Mouse (Mus musculus): Measurements from ENCODE around the gene Adamts8.

The Adamts8 gene

DNA sequence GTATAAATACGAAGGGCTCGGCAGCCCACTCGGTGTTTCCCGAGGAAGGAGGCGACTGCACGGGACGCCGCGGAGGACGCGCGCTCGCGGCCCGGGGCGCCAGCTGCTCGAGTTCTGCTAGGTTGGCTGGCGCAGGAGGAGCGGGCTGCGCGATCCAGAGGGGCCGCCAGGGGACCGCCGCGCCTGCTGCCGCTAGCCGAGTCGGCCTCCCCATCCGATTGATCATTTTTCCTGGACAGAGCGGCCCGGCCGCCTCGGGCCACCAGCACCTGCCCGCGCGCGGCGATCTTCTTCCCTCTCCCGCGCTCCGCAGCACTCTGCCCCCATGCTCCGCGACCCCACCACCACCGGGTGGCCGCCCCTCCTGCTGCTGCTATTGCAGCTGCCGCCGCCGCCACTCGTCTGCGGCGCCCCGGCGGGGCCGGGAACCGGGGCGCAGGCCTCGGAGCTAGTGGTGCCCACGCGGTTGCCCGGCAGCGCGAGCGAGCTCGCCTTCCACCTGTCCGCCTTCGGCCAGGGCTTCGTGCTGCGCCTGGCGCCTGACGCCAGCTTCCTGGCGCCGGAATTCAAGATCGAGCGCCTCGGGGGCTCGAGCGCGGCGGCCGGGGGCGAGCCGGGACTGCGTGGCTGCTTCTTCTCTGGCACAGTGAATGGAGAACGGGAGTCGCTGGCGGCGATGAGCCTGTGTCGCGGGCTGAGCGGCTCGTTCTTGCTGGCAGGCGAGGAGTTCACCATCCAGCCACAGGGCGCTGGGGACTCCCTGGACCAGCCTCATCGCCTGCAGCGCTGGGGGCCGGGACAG is at the start of gene Adamts8:
Gene Adamts8, plus strand, starts transcription at position 51 of the 802 bp plus-strand sequence.
- DNase-seq (ENCODE audit: low read depth, low spot score): no peak

DNA sequence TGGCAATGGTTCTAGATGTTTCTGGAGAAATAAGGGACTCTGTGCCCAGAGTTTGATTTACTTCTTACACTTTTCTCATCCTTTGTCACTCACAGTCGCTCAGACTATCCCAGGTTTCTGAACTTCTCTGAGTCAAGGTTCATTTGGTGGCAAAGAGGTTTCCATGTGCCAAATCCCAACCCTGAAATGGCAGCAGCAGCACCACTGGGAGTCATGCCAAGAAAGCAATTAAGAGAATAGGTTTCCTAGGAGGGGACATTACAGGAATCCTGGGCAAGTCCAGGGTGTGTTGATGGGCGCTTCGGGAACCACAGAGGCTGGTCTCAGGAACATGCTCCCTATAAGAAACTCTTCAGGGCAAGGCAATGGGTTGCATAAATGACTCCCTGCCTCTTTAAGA is 46.7 kb upstream of the Adamts8 start:
- no peak for DNase-seq (ENCODE audit: low read depth, low spot score)

DNA sequence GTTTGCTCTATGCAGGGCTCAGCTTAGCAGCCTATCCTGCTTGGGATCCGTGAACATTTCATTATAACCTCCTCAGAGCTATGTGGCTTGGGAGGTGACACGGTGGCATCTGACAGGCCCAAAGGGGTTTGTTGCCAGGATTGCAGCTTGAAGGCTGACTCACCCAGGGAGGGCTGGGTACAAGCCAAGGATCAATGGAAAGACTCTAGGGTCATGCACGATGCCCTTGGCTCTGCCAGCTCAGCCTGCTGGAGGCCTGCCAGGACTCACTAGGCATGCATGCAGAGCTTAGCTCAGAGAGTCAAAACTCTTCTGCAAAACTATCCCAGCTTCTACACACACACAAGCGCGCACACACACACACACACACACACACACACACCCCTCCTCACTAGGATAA is 45.6 kb upstream of the Adamts8 start:
- no peak for DNase-seq (ENCODE audit: low read depth, low spot score)

DNA sequence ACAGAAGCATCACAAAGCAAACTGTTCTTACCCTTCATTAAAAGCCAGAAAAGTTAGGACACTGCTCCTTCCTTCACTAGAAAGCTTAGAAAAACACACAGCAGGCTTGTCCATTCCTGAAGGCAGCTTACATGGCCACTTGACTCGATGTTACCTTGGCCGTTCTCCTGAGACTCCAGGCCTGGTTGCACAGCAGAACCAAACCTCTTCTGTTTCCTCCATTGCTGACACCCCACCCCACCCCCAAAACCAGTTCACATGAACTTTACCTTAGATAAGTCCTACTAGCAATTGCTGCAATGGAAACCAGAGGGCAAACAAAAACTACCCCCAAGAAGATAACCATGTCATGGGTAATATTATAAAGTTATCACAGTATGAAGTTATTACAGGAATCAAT is 45.2 kb upstream of the Adamts8 start:
- DNase-seq (ENCODE audit: low read depth, low spot score): no peak

DNA sequence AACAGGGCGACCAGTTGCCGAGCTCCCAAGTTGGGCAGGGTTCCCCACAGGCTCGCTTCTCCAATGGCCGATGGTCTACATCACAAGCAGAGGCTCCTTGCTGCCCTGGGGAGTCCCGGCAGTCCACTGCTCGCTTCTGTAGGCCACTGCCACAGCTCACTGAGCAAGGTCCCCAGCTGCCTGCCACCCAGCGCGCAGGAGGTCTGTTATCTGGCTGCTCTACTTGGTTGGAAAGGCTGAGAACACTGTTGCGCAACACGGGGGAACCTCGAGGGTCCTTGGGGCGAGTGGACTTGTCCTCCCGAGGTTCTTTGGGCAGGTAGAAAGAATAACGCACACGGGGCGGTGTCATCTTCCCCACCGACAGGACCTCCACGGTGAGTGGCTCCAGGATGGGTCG is 40.2 kb upstream of the Adamts8 start:
- DNase-seq (ENCODE audit: low read depth, low spot score): no peak

DNA sequence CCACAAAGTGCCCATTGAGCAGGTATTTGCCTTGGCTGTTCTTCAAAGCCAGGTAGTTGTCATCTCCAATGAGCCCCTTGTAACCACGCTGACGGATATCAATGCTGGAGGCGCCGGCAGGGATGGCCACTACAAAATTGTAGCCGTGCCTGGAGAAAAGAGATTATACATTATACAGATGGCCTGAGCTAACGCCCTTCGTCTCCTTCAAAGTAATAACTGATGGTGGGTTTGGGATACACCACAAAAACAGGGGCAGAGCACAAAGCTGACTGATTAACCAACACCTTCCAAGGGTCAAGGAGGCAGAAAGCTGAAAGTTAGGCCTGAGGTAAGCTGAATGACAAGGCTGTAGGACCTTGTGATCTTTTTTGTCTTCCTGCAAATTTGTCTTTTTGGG is 39.7 kb upstream of the Adamts8 start:
- DNase-seq (ENCODE audit: low read depth, low spot score): no peak

DNA sequence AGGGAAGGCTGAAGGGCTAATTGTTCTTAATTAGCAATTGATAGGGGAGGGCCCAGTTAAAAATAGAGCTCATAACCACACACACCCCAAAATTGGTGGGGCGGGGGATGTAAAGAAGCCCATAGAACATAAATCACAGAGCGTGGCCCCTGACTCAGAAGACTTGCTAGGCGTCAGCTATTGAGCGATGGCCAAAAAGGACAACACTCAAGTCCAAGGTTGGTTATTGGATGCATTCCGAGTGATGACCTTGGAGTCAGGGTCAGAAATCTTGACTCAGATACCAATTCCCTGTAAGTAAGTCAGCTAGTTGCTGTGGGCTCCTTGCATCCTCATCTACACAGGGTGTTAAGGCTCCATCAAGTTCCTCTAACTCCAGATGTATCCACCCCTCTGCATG is 39.1 kb upstream of the Adamts8 start:
- DNase-seq (ENCODE audit: low read depth, low spot score): no peak

DNA sequence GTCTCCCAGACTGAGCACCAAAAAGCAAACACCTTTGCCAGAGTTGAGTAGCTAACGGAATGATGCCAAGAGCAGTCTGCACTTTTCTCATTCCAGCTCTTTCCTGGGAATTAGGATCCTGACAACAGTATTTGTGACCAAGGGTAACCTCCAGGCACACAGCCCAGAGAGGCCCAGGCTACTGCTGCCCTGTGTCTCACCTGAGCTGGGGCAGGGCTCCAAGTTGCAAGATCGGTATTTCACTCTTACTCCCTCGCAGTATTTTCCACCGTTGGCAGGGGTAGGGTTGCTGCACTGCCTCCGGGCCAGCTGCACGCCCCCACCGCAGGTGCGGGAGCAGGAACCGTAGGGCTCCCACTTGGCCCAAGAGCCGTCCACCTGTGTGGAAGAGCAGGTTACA is 36.5 kb upstream of the Adamts8 start:
- DNase-seq (ENCODE audit: low read depth, low spot score): no peak

DNA sequence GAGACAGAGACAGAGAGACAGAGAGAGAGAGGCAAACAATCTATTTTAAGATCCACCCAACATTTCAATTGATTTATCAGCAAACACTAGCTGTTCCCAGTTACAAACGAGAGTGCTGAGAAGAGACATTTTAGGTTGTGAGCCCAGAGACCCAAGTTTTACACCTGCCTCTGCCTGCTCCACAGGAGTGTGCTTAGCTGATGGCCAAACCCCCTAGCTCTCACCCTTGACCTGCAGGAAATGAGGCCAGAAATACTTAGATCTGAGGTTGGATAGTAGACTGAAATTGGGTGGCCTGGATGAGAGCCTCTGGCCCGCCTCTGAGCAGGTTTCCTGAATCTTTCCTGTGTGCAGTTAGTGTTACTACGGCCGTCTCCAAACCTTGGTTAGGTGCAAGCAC is 35.9 kb upstream of the Adamts8 start:
- no peak for DNase-seq (ENCODE audit: low read depth, low spot score)

DNA sequence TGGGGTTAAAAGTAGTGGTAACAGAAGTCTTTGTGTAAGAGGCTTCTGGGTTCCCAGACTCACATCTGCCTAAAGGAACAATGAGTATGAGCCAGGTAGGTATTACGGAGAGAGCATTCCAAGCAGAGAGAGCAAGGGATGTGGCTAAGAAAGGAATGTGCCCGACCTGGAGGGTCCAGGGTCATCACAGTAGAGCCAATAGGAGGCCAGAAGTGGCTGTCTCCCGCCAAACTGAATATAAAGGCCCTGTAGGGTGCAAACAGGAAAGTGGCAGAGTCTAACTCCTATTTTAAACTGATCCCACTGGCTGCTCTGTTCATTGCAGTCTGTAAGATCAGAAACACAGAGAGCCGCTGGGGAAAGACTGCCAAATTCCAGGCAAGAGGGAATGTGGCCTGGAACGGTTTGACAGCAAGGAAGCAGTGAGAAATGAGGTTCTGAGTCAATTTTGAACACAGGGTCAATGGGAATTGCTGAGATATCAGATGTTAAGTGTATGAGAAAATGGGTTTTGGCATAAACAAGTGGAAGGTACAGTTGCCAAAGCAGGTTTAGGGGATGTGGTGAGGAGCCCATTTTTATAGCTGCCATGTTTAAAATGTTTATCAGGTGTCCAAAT is 34.6 kb upstream of the Adamts8 start:
- DNase-seq (ENCODE audit: low read depth, low spot score): no peak

DNA sequence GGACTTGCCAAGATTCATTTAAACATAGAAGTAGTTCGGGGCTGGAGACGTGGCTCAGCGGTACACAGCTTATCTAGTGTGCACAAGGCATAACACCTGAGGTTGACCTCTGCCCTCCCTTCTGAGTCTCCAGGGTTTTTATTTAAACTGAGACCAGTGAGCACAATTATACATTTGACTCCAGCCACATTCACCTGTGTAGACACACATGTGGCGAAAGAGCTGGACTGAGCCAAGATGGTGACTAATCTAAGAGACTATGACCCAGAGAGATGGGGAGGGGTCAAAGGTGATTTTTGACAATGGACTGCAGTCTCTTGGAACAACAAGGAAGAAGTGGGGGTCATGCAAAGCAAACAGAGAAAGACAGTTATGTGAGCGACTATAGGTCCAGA is 34.1 kb upstream of the Adamts8 start:
- no peak for DNase-seq (ENCODE audit: low read depth, low spot score)

DNA sequence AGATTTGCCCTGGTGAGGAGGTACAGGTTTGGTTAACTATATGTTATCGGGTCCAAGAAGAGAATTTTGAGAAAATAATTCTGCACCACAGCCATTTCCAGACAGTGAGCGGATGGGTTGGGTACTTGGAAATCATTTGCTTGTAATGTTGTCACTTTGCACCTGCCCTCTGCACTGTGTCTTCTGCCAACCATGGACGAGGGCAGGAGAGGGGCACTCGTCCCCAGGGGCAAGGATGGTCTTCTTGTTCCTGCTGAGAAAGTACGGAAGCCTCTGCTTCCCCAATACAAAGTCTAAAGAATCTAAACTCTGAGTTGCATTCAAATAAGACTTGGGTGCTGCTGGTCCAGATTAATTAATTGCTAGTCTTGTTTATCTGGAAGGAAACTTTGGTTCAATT is 33.4 kb upstream of the Adamts8 start:
- no peak for DNase-seq (ENCODE audit: low read depth, low spot score)

DNA sequence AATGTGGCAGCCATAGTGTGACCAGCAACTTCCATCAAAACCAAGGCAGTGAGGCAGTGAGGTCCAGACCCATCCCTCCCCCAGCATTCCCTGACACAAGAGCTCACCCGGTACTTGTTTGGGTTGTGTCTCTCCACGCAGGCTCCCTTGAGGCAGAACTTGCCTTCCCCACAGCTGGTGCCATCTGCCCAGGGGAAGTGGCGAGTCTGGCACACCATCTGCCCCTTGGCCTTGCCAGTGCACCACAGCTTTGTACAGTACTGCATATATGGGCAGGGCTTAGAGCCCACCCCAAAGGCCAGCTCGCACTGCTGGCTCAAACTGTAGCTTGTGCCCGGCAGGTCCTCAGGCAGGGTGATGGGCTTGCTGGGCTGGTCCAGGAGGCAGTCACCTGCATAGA is 31.9 kb upstream of the Adamts8 start:
- DNase-seq (ENCODE audit: low read depth, low spot score): no peak

DNA sequence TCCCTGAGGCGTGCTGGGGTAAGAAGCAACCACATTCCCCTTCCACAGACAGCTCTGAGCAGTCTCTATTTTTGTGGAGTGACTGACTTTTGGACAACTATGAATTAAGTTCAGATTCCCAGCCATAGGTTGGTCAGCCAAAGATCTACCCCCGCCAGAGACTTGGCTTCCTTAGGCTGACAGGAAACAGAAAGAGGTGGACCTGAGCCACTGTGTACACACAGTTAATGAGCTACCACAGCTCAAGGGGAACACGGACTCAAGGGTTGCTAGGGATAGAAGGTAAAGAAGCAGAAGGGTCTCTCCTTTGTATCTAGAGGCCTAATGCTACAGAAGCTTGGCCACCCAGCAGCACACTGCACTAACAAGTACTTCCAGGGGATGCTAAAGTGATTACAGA is 30.2 kb upstream of the Adamts8 start:
- DNase-seq (ENCODE audit: low read depth, low spot score): no peak

DNA sequence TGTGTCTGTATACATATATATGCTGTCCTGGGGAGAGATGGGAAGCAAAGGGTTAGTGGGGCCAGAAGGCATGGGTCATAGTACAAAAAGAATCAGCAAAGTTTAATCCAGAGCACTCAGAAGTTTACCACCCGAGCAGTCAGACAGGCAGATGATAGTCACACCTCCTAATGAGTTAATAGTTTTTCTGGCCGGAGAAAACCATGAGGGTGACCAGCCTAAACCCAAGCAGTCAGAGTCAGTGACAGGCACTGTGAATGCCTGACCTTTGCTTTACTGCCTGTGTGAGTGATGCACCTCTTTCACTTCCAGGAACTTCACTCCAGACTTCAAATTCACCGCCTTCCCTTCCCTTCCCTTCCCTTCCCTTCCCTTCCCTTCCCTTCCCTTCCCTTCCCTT is 28.9 kb upstream of the Adamts8 start:
- no peak for DNase-seq (ENCODE audit: low read depth, low spot score)

DNA sequence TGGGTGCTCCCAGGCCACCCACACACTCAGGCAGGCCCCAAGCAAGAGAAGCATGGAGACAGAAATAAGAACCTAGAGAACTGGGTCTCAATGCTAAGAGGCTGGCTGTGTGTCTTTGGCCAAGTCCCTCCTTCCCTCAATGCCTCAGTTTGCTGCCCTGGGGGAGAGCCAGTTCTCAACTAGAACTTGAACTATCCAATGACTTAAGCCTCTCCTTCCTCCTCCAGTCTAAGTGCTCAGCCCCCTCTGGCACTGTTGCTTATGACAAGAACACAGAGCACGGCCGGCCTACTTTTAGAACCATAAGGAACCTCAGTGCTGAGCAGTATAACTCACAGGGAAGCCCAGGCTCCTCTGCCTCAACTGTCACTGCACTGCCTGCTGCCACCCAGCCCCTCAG is 28.1 kb upstream of the Adamts8 start:
- DNase-seq (ENCODE audit: low read depth, low spot score): no peak

DNA sequence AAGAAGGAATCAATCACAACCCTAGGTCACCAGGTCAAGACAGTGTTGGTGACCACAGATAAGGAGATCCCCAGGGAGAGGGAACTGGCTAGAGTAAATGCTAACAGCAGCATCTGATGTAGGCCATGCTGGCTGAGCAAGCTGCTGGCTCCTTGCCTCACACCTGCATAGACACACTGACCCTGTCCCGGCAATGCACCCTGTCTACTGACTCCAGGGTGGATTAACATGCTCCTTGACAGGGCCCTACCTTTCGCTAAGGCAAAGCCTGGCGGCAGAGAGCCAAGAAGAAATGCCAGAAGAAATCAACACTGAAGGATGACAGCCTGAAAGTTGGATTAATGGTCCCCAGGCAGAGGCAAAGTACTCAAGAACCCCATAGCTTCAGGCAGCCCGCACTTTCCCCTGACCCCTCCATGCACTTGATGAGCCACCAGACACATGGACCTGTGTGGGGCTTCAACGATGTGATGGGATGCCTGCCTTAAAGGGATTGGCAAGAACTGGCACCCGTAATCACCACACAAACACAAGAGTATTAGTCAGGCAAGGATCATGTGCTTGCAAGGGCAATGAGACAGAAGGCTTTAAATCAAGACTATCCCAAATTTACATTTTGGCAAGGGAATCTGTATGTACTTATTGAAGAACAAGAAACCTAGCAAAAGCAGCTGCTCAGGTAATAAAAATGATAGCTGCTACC is 25.9 kb upstream of the Adamts8 start:
- DNase-seq (ENCODE audit: low read depth, low spot score): no peak

DNA sequence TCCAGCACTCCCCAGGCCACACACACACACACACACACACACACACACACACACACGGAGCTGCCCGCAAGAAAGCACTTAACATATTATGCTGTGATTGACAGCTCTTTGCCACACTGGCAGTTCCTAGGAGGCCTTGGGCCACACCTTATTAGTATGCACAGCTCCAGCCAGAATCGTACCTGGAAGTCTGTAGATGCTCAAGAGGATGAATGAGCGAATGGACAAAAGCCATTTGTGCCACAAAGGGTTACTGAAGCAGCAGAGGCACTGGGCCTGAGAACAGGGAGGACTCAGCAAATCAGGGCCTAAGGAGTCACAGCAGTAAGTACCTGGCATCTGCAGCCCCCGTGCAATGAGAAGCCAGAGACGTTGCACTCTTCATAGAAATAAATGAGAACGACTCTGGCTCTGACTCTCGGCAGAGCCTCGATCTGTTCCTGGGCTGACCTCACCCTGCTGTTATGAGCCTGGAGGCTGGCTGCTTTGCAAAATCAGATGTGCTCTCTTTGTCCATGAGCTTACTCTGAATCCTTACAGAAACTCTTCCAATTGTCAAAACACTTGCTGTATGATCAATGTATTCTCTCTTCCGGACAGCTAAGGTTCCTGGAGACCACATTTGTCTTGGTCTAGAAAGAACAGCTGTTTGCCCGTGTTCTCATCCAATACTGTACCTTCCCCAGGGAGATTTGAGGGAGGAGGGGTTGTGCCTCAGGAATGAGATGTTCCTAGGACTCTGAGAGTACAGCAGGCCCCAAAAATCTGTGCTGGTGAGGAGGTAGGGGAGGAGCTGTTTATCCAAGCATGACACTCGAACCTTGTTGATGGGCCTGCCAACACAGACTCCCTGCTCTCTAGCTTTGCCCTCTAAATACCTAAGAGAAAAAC is 23.7 kb upstream of the Adamts8 start:
- DNase-seq (ENCODE audit: low read depth, low spot score): peak; percentile 2

DNA sequence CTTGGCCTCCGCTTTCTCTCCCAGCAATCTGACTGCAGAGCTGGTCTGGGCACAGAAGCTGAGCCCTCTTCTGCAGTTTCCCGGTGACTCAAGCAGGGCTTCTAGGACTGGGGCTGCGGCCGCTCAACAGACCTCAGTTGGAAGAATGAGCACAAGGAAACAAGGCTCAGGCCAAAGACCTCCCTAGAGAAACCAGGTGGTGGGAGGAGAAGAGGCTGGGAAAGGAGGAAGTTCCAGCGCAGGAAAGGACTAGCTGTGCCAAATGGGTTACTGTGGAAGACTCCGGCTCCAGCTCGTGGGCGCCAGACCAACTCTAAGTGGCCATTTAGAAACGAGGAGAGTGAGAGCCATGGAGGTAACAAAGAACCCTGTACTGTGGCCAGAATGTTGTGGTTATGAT is 22.7 kb upstream of the Adamts8 start:
- DNase-seq (ENCODE audit: low read depth, low spot score): no peak

DNA sequence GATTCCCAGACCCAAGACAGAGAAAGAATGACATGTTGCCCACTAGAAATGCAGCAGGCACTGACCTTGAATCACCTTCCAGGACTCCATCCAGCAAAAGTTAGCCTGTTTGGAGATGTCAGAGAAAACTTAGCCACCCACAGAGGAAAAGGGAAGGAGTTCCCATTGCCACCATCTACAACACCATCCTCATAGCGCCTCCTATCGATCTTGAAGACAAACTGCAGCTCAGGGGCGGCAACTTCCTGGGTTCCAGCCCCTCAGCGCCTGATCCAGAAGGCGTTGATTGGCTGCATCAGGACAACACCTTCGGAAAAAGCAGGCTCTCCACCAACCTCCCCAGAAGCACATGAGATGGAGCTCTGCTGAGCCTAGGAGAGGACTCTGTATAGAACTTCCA is 21.6 kb upstream of the Adamts8 start:
- peak; percentile 5 for DNase-seq (ENCODE audit: low read depth, low spot score)

DNA sequence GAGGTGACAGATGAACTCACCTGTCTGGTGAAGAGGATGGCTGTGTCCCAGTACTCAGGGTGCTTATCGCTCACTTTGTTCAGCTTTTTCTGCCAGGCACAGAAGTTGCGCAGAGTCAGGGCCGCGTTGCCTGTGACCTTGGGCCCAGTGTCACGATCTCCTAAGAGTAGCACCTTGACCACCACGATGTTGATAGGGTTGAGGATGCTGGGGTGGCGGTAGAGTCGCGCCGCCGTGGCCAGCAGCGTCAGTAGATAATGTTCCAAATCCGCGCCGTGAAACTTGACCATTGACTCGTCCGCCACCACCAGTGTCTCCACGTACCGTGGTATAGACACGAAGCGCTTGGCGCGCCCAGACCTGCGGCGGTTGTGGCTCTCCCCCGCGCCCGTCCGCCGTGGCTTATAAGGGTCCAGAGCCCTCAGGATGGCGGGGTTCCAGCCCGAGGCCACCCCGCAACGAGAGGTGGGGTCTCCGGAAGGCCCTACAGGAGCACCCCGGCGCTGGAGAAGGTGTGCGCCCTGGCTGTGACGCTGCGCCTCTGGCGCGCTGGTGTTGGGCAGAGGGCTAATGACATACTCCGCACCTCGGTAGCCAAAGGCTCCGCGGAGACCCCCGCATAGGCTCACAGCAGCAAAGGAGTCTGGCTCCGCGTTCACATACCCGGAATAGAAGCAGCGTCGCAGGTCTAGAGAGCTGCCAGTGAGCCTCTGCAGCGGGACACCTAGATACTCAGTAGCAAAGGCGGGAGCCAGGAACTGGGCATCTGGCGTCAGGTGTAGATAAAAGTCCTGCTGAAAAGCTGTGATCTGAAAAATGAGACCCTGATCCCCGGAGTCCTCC is 20.9 kb upstream of the Adamts8 start:
- no peak for DNase-seq (ENCODE audit: low read depth, low spot score)

All from A20 (cell line).